Mouse (Mus musculus) gonadal fat pad, adult 2 months (tissue): ENCODE measurements around the gene Trmu. TPM values are rescaled to one million over a fixed set of nuclear protein-coding genes. Genes with fewer than 3 reads are reported as not detected.

Experiments
- DNase-seq: peaks from one replicate; pipeline ENCODE4 v3.0.0-alpha.2; 2012; ENCODE audit warnings: low read depth
- polyA plus RNA-seq: library from polyadenylated mRNA; depleted of rRNA; stranded (reverse); fragments of >200 nt; gene quantifications from 2 replicates; pipeline ENCODE4 v1.2.3, GENCODE M21; 2012; rRNA removed

Trmu gene
- polyA plus RNA-seq, 1 experiment: 36.5 TPM

DNA sequence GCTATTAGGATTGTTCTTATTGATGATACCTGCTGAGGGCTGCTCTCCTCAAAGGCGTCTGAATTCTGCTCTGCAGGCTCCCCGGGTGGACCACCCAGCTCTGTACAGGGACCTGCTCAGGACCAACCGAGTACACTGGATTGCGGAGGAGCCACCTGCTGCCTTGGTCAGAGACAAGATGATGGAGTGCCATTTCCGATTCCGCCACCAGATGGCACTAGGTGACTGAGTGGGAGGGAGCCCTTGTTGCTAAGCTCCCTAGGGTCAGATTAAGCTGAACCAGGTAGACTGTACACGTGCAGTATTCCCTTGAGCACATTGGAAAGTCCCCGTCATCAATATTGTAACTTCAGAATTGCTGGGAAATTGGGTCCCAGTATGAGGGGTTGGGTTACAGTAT, 17.2 kb downstream of the Trmu start:
- no peak for DNase-seq

DNA sequence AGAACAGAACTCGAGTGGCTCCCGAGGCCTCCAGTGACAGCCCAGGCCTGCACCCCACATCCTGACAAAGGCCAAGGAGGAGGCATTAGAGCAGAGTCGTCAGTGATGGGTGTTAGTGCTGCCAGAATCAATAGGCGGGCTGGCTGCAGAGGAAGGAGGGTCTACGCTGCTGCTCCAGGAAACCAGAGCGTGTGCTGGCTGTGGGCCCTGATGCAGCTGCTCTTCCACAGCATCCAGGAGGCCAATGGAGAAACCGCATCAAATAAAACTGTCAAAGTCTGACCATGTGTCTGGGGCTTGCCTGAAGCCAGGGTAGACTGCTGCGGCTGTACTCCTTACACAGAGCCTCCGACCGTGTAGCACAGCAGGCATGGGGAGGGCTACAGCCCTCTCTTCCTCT, 18.0 kb downstream of the Trmu start:
- no peak for DNase-seq

DNA sequence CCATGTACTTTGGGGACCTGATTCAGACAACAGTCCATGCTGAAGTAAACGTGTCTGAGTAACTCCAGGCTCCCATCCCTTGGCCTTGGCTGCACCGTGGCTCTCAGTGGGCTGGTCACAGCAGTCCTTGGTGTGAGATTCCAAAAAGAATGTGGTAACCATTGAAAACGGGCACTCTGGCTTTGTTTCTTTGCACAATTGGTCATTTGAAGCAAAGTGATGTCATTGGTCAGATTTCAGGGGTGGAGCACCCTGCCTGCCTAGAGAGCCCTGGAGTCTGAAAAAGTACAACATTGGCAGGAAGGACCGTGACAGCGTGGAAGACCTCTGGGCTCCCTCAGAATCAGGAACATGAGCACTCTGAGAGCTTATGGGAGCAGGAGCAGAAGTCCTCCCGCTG, 20.3 kb downstream of the Trmu start:
- no peak for DNase-seq

DNA sequence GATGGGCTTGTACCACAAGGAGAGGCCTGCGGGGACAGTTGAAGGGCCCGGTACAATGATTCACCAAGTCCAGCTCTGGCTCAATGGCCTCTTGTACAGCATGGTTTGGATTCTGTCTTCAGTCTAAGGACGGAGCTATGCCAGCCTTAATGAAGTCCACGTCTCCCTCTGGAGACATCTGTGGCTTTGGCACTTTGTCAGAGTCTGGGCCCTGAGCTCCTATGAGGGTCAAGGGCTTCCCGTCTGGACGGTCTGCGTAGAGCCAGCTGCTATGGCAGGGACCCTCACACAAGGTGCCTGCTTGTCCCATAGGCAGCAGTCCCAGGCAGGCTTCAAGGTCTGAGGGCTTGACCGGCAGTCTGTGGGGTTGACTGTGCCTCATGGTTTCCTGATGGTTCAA, 21.2 kb downstream of the Trmu start:
- no peak for DNase-seq

DNA sequence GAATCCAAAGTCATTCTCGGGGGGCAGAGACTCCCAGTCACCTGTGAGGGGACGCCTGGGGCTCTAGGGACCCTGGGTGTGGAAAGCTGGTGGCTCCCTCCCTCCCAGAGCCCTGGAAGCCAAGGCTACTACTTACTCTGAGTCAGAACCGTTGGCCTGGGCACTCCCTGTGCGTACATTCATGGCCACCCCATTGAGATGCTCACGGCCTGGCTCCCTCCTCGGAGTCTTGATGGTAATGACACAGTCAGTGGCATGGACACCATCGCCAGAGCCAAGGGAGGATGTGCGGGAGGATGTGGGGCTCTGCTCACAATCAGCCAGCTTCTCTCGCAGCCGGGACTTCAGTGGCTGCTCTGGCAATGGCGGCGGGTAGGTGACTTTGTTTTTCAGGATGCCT, 21.7 kb downstream of the Trmu start:
- no peak for DNase-seq

DNA sequence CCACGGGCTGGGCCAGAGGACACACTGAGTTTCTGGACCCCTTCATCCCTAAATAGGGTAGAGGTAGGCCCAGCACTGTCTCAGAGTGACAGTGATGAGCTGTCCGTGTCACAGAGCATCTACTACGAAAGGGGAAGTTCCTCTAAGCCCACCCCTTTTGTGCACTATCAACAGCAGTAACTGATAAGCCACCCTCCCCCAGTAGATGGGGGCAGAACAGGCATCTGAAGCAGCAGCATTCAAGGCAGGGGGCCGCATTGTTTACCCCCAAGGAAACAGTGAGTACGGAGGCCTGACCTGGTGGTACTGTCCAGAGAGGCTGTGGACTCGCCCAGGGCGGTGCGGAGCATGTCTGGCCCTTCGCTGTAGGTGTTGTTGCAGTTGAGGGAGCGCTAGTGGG, 23.4 kb downstream of the Trmu start:
- DNase-seq: no peak

DNA sequence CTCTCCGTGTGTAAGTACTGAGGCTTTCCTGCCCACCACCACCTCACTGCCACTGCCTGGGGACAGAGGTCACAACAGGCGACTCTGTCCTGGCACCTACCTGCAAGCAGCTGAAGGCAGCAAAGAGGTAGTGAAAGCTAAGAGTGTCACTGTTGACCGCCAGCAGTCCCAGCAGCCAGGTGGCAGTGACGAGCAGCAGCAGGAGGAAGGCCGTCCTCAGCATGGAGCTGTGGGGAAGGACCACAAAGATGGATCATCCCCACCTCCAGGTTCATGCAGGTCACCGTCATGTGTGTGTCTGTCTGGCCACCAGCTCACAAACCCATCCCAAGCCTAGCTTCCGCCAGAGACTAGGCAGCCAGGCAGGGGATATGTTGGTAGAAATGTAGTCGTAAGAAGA, 24.7 kb downstream of the Trmu start:
- DNase-seq: no peak

DNA sequence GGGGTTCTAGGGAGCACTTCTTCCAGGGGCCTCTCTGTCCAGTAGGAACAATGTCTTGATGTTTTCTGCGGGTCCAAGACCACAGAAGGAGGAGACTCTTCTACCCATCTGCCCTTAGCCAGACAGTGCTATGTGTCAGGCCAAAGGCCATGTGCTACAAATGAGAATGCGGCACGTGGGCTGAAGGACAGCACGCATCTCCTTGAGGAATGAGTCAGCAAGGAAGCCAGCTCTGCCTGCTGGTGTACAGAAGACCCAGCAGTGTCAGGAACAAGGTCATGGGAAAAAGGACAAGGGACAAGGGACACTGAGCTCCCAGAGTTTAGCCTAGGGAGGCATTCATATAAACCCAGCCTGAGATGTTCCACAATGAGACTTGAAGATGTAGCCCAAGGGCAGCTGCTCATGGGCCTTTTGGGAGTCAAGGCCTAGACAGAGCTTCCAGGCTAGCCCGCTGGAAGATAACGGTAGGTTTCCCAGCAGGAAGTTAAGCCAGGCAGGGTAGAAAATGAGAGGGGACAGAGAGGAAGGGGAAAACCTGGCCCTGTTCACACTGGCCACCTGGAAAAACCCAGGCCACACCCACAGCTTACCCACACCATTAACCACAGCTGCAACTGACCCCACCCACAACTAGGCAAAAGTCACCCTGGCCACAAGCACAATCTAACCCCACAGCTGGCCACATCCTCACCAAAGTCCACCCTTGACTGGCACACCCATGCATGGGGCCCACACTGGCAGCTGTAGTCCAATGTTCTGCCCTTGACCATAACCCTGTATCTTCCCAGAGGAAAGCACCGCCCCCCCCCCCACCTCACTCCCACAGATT, 29.8 kb downstream of the Trmu start:
- no peak for DNase-seq

DNA sequence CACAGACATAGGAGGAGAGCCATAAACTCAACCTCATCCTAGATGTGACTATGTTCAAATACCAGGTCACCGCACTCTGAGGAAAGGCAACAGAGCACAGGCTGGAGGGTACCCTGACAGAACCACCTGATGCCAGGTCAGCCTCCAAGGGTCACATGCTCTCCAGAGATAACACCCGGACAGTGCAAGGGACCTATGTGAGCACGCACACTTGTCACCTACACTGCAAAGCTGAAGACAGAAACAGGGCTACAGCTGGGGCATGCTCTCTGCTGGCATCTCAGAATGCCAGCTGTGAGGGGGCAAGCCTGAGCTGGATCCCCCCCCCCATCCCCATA, 30.3 kb downstream of the Trmu start:
- no peak for DNase-seq

DNA sequence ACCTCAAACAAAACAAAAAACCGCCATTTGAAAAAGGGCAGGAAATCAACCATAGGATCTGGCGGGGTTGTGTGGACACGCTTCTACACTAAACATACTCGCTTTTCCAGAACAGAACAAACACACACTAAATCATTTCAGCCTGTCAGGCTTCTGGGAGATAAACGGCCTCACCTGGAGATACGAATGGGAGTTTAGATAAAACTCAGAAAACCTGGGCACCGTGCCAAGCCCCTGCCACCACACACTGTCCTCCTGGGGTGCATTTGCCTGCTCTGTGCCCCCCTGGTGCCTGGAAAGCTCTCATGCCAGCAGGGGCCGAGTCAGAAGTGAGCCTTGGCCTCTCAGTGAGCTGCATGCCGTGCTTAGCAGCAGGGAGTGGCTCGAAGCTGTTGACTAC, 30.8 kb downstream of the Trmu start:
- no peak for DNase-seq

DNA sequence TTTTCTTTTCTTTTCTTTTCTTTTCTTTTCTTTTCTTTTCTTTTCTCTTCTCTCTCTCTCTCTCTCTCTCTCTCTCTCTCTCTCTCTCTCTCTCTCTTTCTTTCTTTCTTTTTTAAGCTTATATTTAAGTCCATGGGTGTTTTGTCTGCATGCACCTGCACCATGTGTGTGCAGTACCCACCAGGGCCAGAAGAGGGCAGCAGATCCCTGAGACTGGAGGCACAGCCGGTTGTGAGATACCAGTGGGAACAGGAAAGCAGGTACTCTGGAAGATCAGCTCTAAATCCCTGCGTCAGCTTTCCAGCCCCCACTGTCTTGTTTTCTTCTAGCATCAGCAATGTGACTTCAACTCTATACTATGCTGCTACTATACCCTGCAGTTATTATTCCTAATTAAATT, 34.5 kb downstream of the Trmu start:
- DNase-seq: no peak

DNA sequence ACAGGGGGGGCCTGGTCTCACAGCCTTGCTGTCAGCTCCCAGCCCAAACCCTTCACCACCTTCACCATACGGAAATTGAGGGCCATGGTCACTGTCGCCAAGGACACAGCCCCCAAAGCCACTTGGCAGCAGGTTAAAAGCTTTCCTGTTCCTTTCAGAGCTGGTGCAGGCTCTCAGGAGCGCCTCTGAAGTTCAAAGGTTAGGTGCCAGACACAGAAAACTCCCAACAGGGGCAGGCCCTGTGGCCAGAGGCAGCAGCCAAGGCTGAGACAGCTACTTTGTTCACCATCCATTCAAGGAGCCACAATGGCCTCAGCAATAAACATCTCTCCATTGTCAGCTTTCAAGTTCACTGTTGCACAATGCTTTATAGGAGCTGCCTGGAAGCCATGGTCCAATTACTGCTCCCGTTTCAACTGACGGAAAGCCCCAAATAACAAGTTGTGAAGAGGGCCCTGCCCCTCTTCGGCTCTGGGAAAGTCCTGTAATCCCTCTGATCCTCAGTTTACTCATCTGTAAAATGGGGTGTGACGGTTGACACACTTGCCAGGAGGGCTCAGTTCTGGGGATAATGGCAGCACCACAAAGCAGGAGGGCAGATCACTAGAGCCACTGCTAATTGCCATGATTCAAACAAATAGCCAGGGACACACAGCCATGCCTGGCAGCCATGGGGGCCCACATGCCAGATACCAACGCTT, 40.2 kb downstream of the Trmu start:
- DNase-seq: no peak

DNA sequence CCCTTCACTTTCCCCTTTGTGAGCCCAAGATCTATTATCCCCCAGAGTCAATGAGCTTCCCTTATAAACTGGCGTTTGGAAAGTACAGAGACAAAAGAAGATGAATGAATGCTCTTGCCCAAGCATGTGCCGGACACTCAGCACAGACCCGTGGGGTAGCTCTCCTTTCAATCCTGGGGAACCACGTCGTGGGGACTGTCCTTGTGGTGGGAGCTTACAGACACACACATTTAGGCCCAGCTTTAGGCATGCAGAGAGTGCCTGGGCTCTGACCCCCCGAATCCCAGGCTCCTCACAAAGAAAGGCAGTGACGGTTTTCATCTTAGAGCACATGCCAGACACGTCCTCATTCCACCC, 40.8 kb downstream of the Trmu start:
- no peak for DNase-seq

DNA sequence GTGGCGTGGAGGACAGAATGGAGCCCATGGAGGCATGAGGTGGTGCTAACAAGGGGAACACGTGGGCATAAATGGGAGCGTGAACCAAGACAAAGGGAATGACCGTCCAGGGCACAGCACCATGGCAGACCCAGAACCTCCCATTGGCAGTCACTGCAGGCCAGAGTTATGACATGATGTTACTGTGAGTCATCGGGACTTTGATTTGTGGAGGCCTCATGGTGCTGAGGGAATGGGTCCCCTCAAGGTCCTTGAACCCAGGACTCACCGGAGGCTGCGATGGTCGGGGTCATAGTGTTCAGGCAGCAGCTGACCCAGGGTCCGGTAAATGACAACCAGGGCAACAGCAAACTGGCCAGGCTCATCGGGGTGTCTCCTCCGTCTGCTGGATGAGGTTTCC, 42.7 kb downstream of the Trmu start:
- no peak for DNase-seq

DNA sequence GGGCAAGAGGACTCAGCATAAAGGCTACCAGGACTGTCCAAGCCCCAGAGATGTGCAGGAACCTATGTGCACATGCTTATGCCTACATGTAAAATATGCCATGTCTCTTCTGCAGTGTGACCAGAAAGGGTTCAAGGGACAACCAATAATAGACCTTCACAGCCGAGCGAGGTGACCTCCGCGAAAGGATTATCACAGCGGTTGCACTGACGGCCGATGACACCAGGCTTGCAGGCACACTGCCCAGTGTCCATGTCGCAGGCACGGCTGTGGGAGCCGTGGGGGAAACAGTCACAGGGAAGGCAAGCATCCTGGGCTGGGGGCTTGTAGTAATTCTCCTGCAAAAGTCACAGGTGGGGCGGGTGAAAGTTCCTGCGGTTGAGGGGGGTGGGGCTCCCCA, 49.0 kb downstream of the Trmu start:
- DNase-seq: no peak

DNA sequence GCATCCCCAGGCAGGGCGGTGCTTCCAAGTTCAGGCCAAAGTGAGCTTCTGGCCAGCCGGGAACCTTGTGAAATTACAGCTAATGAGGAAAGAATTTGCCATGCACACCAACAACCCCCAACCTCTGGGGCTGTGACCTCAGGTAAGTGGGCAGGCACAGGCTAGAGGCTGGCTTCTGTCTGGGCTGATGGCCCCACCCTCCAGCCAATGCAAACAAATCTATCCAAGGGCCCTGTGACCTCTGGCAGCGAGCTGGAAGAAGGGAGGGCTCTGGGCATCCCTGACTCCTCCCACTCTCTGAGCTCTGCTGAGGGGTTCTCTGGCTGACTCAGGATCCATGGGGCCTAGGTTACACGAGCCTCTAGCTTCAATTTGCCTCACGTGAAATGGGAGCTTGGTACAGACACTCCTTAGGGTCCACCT, 56.5 kb downstream of the Trmu start:
- peak; percentile 62 for DNase-seq

Other genes starting within 250 kb of the Trmu start
- 3.6 and 3.8 TPM in 2 replicates for gene Ppara, start 144.3 kb upstream of the Trmu start, polyA plus RNA-seq
- gene Cdpf1, start 67.6 kb upstream of the Trmu start, polyA plus RNA-seq: 35.1 and 51.3 TPM in 2 replicates
- gene Pkdrej, start 57.6 kb upstream of the Trmu start, polyA plus RNA-seq: 0.62 and 1.0 TPM in 2 replicates
- gene Ttc38, start 47.0 kb upstream of the Trmu start, polyA plus RNA-seq: 12.6 and 18.4 TPM in 2 replicates
- 2.0 and 2.9 TPM in 2 replicates for gene Gtse1, start 19.6 kb upstream of the Trmu start, polyA plus RNA-seq
- gene Celsr1, start 154.5 kb downstream of the Trmu start, polyA plus RNA-seq: 6.4 and 9.8 TPM in 2 replicates
- 42.5 and 44.3 TPM in 2 replicates for gene Gramd4, start 178.4 kb downstream of the Trmu start, polyA plus RNA-seq